Mouse (Mus musculus) liver, postnatal 0 days (tissue): ENCODE data around the gene Selenow.

Experiments used
- CTCF ChIP-seq: sonication (generic); IDR thresholded peaks from 2 replicates; pipeline ENCODE4 v1.5.1; 2016; ENCODE audit warnings: antibody characterized with exemption, low read depth
- EP300 ChIP-seq: IDR thresholded peaks from 2 replicates; pipeline ENCODE4 v1.6.1; 2016; ENCODE audit warnings: antibody characterized with exemption, low read depth, mild to moderate bottlenecking

- no peak for TF ChIP-seq CTCF
- TF ChIP-seq EP300, result no peak
These were observed 39.6 kb upstream of the Selenow start for GRCm38 (mm10) chr7:15961798-15962197.
